Mouse (Mus musculus): ENCODE measurements around the gene Traf5.

The Traf5 gene

GRCm38 (mm10) chr1:192090689-192091567, 1.4 kb downstream of the Traf5 start:
- no peak for DNase-seq

- DNase-seq, result no peak
These were observed 2.1 kb downstream of the Traf5 start for GRCm38 (mm10) chr1:192090281-192090680.

- DNase-seq, result no peak
These were observed 2.9 kb downstream of the Traf5 start for GRCm38 (mm10) chr1:192089208-192090166.

- no peak for DNase-seq
These were observed 4.3 kb downstream of the Traf5 start for GRCm38 (mm10) chr1:192088011-192088410.

GRCm38 (mm10) chr1:192087098-192087497, 5.3 kb downstream of the Traf5 start:
- DNase-seq, result no peak

GRCm38 (mm10) chr1:192086279-192087037, 5.9 kb downstream of the Traf5 start:
- no peak for DNase-seq

- no peak for DNase-seq
These were observed 7.1 kb downstream of the Traf5 start for GRCm38 (mm10) chr1:192085218-192085617.

GRCm38 (mm10) chr1:192082646-192083045, 9.7 kb downstream of the Traf5 start:
- no peak for DNase-seq

- no peak for DNase-seq
These were observed 11.2 kb downstream of the Traf5 start for GRCm38 (mm10) chr1:192081129-192081528.

GRCm38 (mm10) chr1:192079121-192079520, 13.2 kb downstream of the Traf5 start:
- no peak for DNase-seq

- DNase-seq, result peak; percentile 42
These were observed 14.0 kb downstream of the Traf5 start for GRCm38 (mm10) chr1:192078406-192078805.

GRCm38 (mm10) chr1:192076796-192077535, 15.4 kb downstream of the Traf5 start:
- DNase-seq, result peak; percentile 82

- DNase-seq, result peak; percentile 46
These were observed 16.3 kb downstream of the Traf5 start for GRCm38 (mm10) chr1:192076101-192076500.

- DNase-seq, result no peak
These were observed 17.5 kb downstream of the Traf5 start for GRCm38 (mm10) chr1:192074824-192075223.

- DNase-seq, result no peak
These were observed 19.9 kb downstream of the Traf5 start for GRCm38 (mm10) chr1:192072426-192072825.

GRCm38 (mm10) chr1:192070618-192071051, 21.7 kb downstream of the Traf5 start:
- no peak for DNase-seq

GRCm38 (mm10) chr1:192069971-192070591, 22.3 kb downstream of the Traf5 start:
- peak; percentile 71 for DNase-seq

- DNase-seq, result no peak
These were observed 24.2 kb downstream of the Traf5 start for GRCm38 (mm10) chr1:192068188-192068587.

- DNase-seq, result no peak
These were observed 25.4 kb downstream of the Traf5 start for GRCm38 (mm10) chr1:192066956-192067355.

GRCm38 (mm10) chr1:192063209-192063946, 29.0 kb downstream of the Traf5 start:
- DNase-seq, result no peak

- DNase-seq, result no peak
These were observed 29.7 kb downstream of the Traf5 start for GRCm38 (mm10) chr1:192062682-192063081.

Measured in kidney, adult 18-20 months (tissue).